In genomic region chr15:27937861-27938833, GRCm38 (mm10) we compare ENCODE assay signal across 8 mouse cellular contexts.
A peak's percentile ranks its signal among the peaks of the same experiment; 100 is the strongest.
DNase-seq lines count a peak whose midpoint lies in the region; ATAC-seq and TF ChIP-seq lines count a peak whose summit lies in the region.

No protein-coding gene starts in this region.

- H3K27me3 ChIP-seq in liver, embryonic 14.5 days (ENCODE audit: control insufficient read depth, insufficient read depth, low read length), result no peaks in the 10 kb centered on the region

- no peak overlapping the region for H3K9ac ChIP-seq in liver, embryonic 14.5 days (replicated peaks)

- H3K4me1 ChIP-seq in liver, embryonic 14.5 days (replicated peaks; ENCODE audit: control insufficient read depth in 2 of 2, insufficient read depth in 2 of 2, low read length in 1 of 2), result 0 out of 4 replicates have a peak, but pooled peaks cover 0 to 2% of the 10 kb centered on the region in 2 experiments

- TF ChIP-seq CTCF in liver, embryonic 14.5 days (IDR thresholded peaks at IDR 0.05; ENCODE audit: low read depth), result no peak

- no peak overlapping the region for H3K4me3 ChIP-seq in liver, embryonic 14.5 days (ENCODE audit: insufficient read depth in 1 of 2, low read depth in 2 of 2, low read length in 2 of 2)

- TF ChIP-seq EP300 in liver, embryonic 14.5 days (IDR thresholded peaks at IDR 0.05; ENCODE audit: low read depth), result no peak

- DNase-seq in cerebellum, adult 18-20 months, result peak; percentile 59 to 67
- DNase-seq in cerebellum, postnatal 14 days, result no peak
- DNase-seq in right cerebral cortex, adult 18-20 months, result peak; percentile 65
- DNase-seq in right cerebral cortex, postnatal 4 days, result no peak
- DNase-seq in liver, embryonic 14.5 days (ENCODE audit: low read depth in 3 of 3, low spot score in 3 of 3), result no peak
- DNase-seq in urinary bladder, adult 2 months (ENCODE audit: low spot score), result no peak
- DNase-seq in embryo, embryonic 10 days (ENCODE audit: low spot score), result no peak

- no peak for ATAC-seq in liver, embryonic 14.5 days (ENCODE audit: insufficient read depth)
- no peak for ATAC-seq in CD4-positive, CD25-positive, alpha-beta regulatory T cell, adult 4 months

- H3K27ac ChIP-seq in liver, embryonic 14.5 days, result no peak overlapping the region

- 32% methylated on average over 24 of the region's 24 CpGs for WGBS in liver, embryonic 14.5 days (ENCODE audit: insufficient replicate concordance)

- no peaks in the 10 kb centered on the region for H3K9me3 ChIP-seq in liver, embryonic 14.5 days (ENCODE audit: control insufficient read depth, low read length)

- H3K4me2 ChIP-seq in liver, embryonic 14.5 days (ENCODE audit: low read depth), result peak overlapping the region; percentile 17; the same call in 1 of the 2 replicates

- no peaks in the 10 kb centered on the region for H3K36me3 ChIP-seq in liver, embryonic 14.5 days (replicated peaks; ENCODE audit: control insufficient read depth, insufficient read depth, low read depth)

Comparison
In these comparisons a context has a peak if more than half of its experiments do, and no peak if none do; other contexts are left out.
1. DNase-seq: peak in cerebellum, adult 18-20 months (2 of 2) and right cerebral cortex, adult 18-20 months (single experiment); none in cerebellum, postnatal 14 days (0 of 2), right cerebral cortex, postnatal 4 days (single experiment), liver, embryonic 14.5 days (0 of 3), urinary bladder, adult 2 months (single experiment) and embryo, embryonic 10 days (single experiment).